Mouse (Mus musculus): Measurements from ENCODE around the gene Marcks.

DNA sequence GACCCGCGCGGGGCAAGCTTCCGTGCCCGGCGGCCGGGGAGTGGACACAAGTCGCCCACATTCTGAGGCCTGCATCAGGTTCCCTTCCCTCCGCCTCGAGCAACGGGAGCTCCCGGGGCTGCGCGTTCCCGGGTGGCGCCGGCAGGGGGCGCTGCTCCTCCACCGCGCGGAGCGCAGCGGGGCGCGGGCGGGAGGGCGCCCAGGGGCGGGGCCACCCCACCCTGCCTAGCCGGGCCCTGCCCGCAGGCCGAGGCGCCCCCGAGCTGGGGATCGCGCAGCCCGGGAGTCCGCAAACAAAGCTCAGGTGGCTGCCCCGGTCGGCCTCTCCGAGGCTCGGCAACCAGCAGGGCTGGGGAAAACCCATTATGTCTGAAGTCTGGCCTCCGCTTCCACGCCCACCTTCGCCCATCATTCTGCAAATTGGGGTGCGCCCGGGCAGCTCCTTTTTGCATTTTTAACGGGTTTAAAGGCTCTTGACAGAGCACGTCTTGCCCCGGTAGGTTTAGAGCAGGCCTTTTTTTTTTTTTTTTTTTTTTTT, 1.7 kb downstream of the Marcks start:
- TF ChIP-seq CTCF (IDR thresholded peaks at IDR 0.05; ENCODE audit: borderline replicate concordance, insufficient read depth, low read length) = peak; percentile 61
- peak; percentile 42; the same call in 1 of the 2 replicates for TF ChIP-seq POLR2A (IDR thresholded peaks at IDR 0.05; ENCODE audit: low read depth, low read length)

Measured in embryonic fibroblast, embryonic 13.5 days (primary cell).